Mouse (Mus musculus) left cerebral cortex, postnatal 36 days (tissue): ENCODE results near the gene Ncoa1. TPM values are rescaled to one million over a fixed set of nuclear protein-coding genes. Genes with fewer than 3 reads are reported as not detected.
"Not testable (repeated sequence)": the region's sequence is repeated elsewhere in the genome, so short reads cannot be mapped to it uniquely, and the experiment has no call there.

ENCODE experiments used
- DNase-seq, 2 experiments: peaks; one replicate each; pipeline ENCODE4 v3.0.0; 2021 to 2022; ENCODE audit warnings: low spot score in 2 of 2, mixed read lengths in 1 of 2
- intact Hi-C: fragments of 180-260 bp; cut with DNase I; formaldehyde crosslinking; loops from one replicate; pipeline ENCODE4 v1.15.1; 2025
- total RNA-seq, 2 experiments: library from RNA; stranded (reverse); gene quantifications; 2 replicates each; pipeline ENCODE4 v1.2.3; 2021

Gene Ncoa1
- total RNA-seq, 2 experiments from 2014 or later: 104 to 110 TPM

DNA sequence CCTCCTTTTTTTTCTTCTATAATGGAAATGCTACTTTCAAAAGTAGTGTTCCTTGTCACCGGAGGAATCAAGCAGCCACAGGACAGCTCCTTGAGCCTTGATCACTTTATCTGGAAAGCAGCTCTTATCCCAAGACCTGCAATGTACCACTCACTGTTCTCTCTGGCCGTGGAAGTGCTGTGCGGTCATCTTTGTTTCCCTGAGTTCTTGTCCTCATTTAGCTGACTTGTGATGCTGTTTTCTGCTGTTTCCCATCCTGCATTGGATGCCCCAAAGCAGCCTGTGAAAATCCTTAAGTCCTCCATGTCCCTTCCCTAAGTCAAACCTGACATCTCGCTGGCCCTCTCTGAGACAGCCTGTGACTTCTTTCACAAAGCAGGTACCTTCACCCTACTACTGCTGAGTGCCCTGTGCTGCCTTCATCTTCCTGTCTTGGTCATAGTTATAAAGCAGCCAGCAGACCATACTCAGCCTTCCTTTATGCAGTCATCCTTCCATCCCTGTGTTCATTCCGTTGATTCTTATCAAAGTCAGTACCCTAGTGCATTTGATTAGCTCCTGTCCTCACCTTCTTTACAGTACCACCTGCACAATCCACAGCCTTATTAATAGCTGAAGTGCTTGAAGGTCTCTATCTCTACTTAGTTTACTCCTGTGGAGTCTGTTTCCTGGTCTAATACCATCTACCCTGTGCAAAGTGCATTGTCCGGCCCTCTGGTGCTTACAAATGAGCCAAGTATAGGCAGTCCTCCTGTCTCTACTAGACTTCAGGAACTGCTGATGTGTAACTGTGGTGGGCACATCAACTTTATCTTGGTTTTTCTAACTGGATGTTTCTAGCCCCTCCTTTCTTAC lies 1.2 kb upstream of the Ncoa1 start:
- intact Hi-C loops: loop anchor here (5.0 to 10.0 kb wide), 2 partner anchors 69 to 183 kb away; no protein-coding TSS in a partner anchor
- DNase-seq: no peak

DNA sequence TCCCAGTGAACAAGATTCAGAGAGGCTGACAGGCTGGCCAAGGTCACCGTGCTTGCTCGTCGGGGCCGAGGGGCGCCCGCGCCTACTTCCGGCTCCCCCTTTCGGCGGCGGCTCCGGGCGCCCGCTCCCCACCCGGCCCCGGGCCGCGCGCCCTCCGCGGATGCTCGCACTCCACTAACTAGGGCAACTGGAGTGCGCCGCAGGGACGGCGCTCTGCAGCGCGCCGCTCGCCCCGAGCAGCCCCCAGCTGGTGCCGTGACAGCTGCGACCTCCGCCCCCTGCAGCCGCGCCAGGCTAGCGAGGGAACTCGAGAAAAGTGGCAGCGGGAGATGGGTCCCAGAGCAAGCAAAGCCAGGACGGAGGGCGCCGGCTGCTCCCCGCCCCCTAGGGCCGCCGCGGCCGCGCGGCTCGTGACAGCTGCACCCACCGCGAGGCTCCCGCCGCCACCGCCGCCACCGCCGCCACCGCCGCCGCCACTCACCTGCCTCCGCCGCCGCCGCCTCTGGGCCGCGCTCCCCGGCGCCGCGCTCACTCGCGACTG lies 621 bp downstream of the Ncoa1 start:
- intact Hi-C loops: loop anchor here (5.0 to 10.0 kb wide), 2 partner anchors 71 to 182 kb away; no protein-coding TSS in a partner anchor
- peak; percentile 54 to 71 for DNase-seq

DNA sequence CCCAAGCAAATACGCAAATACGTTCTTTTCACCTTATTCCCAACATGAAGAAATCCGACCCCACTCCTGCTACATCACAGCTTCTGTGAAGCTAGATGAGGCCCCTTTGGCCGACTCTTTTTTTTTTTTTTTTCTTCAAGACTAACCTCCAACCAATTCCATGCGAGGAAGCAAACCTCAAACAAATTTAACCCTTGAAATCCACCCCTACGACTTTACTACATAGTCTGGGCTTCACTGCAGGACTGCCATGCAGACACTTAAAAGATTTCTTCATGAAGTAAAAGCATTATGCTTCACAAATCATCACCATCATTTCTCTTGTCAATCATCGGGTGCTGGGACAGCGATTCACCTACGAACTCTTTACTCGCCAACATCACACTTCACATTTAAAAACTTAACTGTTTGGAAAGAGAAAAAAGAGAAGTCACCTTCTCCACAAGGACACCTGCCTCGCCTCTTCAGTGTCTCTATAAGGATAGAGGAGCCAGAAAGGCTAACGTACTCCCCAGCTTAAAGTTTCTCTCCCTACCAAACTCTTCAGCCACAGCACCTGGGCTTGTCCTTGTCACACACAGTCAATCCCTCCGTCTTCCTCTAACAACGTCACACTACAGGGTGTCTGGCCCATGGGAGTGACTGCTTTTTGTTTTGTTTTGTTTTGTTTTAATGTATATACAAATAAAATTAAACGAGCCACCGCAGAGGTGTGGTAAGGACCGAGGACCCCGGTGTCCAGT lies 1.6 kb downstream of the Ncoa1 start:
- peak in 1 of 2 experiments; percentile 5 for DNase-seq
- intact Hi-C loops: loop anchor here (5.0 to 10.0 kb wide), 2 partner anchors 72 to 181 kb away; no protein-coding TSS in a partner anchor

GRCm38 (mm10) chr12:4469115-4469514 lies 7.9 kb downstream of the Ncoa1 start:
- no peak for DNase-seq
- intact Hi-C loops: no loop called here

- intact Hi-C loops: no loop called here
- no peak for DNase-seq
Observed at GRCm38 (mm10) chr12:4463701-4464100, 13.3 kb downstream of the Ncoa1 start.

GRCm38 (mm10) chr12:4462420-4462819 lies 14.6 kb downstream of the Ncoa1 start:
- intact Hi-C loops: no loop called here

DNA sequence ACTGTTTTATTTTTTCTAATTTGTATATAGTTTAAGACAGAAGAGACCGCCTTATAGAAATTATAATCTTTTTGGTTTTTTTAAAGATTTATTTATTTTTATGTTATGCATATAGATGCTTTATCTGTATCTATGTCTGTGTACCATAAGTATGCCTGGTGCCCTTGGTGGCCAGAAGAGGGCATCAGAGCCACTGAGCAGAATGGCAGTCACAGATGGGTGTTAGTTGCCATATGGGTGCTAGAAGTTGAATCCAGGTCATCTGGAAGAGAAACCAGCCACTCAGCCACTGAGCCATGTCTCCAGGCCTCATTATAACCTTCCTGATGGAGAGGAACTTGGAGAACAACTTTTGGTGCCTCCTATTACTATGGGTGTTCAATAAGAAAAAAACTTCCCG lies 16.0 kb downstream of the Ncoa1 start:
- intact Hi-C loops: no loop called here
- no peak for DNase-seq

More at GRCm38 (mm10) chr12:4462420-4462819, 14.6 kb downstream of the Ncoa1 start:
- no peak for DNase-seq

DNA sequence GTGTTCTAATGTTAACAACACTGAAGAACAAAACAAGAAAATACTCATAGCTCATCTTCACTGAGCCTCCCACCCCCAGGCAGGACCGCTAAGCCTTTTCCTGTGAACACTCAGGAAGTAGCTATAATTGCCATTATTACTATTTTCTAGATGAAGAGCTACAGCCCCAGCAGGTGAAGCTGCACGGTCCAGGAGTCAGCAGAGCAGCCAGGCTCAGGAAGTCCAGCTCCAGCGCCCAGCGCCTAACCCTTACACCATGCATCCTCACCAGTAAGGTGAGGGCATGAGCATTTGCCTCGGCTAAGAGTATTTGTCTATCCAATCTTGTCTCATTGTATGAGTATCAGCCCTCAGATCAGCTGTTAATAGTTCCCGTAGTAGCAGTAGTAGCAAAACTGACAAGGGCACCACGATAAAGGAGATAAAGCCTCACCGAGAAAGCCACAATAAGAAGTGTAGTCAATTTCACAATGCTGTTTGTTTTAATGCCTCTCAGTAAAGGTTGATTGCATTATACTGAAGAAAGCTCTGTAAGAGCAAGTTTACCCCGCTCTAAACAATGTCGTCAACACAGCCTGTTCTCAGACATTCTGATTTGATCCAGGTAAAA lies 21.9 kb downstream of the Ncoa1 start:
- intact Hi-C loops: no loop called here
- DNase-seq: no peak

DNA sequence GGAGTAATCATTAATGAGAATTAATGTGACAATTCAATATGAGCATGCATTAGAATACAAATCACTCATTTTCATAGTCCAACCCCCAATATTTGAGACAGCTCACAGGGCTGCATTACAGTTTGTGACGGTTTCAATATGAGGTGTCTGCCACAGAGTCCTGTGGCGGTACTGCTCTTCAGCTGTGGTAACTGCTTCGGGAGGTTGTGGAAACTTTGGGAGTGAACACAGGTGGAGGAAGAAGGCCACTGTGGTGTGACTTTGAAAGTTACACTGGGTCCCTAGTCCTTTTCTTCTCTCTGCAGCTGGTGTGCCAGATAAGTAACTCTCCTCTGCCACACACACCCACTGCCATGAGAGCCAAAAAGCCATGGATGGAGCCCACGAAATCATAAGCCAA lies 22.7 kb downstream of the Ncoa1 start:
- intact Hi-C loops: no loop called here
- no peak for DNase-seq

- intact Hi-C loops: no loop called here
- no peak for DNase-seq
Observed at GRCm38 (mm10) chr12:4452233-4452632, 24.7 kb downstream of the Ncoa1 start.

- intact Hi-C loops, DNase-seq: not testable (repeated sequence)
Observed at GRCm38 (mm10) chr12:4450485-4450884, 26.5 kb downstream of the Ncoa1 start.

DNA sequence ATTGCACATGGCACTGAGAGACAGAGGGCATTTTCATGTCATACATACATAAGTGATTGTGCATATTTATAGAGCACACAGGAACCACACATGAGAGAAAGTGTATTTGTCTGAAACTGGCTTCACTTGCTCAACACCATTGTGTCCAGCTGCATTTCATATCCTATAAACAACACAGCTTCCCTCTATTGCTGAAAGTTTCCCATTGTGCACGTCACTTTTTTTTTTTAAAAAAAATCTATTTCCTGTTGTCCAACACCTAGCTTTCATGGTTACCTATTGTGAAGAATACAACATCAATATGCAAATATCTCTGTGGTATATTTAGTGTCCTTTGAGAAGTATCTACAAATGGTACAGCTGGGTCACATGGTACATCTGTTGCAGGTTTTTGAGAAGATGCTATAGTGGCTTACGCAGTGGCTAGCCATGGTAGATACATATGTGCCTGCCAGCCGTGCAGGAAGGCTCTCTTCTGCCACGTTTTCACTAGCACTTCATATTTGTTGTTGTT lies 28.8 kb downstream of the Ncoa1 start:
- intact Hi-C loops: no loop called here
- no peak for DNase-seq

GRCm38 (mm10) chr12:4444946-4445345 lies 32.0 kb downstream of the Ncoa1 start:
- intact Hi-C loops: no loop called here
- DNase-seq: no peak

DNA sequence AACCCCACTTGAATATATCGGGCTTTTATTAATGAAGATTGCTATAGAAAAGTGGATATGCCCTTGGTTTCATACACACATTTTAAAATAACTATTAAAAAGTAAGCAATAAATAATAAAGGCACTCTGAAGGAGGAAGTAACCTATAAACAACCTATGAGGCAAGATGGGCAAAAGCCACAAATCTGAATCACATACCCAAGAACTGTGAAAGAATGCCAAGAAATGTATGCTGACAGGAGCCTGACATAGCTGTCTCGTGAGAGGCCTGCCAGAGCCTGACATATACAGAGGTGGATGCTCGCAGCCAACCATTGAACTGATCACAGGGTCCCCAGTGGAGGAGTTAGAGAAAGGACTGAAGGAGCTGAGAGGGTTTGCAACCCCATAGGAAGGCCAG lies 35.5 kb downstream of the Ncoa1 start:
- no peak for DNase-seq
- intact Hi-C loops: no loop called here

- DNase-seq: no peak
- intact Hi-C loops: no loop called here
Observed at GRCm38 (mm10) chr12:4436198-4436597, 40.8 kb downstream of the Ncoa1 start.

DNA sequence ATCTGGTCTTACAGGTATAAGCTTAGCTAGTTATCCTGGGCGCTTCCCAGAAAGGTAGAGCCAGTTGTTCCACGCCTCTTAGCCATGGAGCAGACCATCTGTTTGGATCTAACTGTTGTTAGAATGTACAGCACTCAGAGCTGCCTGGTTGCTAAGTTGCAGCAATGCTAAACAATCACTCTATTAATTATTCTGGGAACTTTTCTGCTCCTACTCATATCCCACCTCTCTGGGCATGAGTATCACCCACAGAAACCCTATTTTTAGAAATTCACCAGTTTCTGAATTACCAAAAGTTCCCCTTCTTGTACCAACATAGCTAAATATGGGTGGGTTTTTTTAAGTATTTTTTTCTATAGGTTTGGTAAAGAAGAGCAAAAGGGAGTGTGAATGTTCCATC lies 43.4 kb downstream of the Ncoa1 start:
- peak in 1 of 2 experiments; percentile 13 for DNase-seq
- intact Hi-C loops: no loop called here

GRCm38 (mm10) chr12:4431978-4432377 lies 45.0 kb downstream of the Ncoa1 start:
- intact Hi-C loops: no loop called here
- no peak for DNase-seq

DNA sequence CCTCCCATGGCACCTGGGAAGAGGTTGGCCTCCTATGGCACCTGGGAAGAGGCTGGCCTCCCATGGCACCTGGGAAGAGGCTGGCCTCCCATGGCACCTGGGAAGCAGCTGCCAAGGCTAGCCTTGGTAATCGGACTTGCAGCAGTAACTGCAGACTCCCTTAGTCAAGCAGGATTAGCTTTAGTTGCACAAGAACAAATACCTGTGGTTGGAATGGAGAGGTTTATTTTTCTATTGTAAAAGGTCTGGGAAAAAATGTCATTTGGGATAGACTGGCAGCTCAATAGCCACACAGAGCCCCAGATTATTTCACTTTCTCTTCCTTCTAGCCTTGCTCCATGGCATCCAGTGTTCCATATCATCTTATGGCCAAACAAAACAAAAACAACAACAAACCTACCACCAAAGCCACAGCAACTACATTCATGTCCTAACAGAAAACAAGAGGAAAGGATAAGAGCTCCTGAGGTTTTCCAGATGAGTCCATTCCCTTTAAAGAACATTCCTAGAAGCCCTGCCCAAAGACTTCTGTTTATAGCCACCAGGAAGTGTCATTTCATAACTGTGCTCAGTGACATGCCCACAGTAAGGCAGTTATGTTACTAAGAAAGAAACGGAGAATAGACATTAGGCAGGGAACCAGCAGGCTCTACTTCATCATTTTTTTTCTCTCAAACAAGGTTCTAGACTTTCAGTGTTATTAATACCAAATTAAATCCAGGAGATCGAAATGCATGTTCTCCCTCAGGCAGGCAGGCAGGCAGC lies 46.7 kb downstream of the Ncoa1 start:
- DNase-seq: no peak
- intact Hi-C loops: no loop called here

DNA sequence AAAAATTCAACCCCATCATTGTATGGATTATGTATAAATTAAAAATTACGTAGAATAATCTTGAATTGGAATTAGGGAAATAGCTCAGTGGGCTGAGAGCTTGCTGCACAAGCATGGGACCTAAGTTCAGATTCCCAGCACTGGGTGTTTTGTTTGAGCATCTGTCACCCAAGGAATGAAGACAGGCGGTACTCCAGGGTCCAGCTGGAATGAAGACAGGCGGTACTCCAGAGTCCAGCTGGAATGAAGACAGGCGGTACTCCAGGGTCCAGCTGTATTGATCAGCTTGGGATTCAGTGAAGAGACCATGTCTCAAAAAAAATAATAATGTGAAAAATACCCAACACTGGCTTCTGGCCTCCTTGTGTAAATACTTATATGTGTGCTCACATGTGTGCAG lies 58.2 kb downstream of the Ncoa1 start:
- DNase-seq: no peak
- intact Hi-C loops: no loop called here
